Mouse (Mus musculus) heart, embryonic 10.5 days (tissue): ENCODE data around the gene Cwc22. TPM values are rescaled to one million over a fixed set of nuclear protein-coding genes. Genes with fewer than 3 reads are reported as not detected.

Source experiments
- DNase-seq: peaks from one replicate; pipeline ENCODE4 v3.0.0-alpha.2; 2017; ENCODE audit warnings: low spot score
- H3K27ac ChIP-seq: fragments of 300-500 bp; sonication (generic); 2 replicates; pipeline ENCODE4 v1.5.1; 2016; ENCODE audit warnings: mild to moderate bottlenecking
- H3K27me3 ChIP-seq: fragments of 300-500 bp; sonication (generic); 2 replicates; pipeline ENCODE4 v1.6.1; 2016; ENCODE audit warnings: mild to moderate bottlenecking; ENCODE audit not compliant: poor library complexity, insufficient read depth, severe bottlenecking
- H3K36me3 ChIP-seq: fragments of 300-500 bp; sonication (generic); 2 replicates; pipeline ENCODE4 v1.6.1; 2016; ENCODE audit warnings: mild to moderate bottlenecking, moderate library complexity
- H3K4me1 ChIP-seq: fragments of 300-500 bp; sonication (generic); 2 replicates; pipeline ENCODE4 v1.6.1; 2016; ENCODE audit warnings: mild to moderate bottlenecking
- H3K4me3 ChIP-seq: fragments of 300-500 bp; sonication (generic); 2 replicates; pipeline ENCODE4 v1.5.1; 2016; ENCODE audit warnings: mild to moderate bottlenecking, moderate library complexity
- H3K9me3 ChIP-seq: fragments of 300-500 bp; sonication (generic); 2 replicates; pipeline ENCODE4 v1.6.1; 2016; ENCODE audit warnings: mild to moderate bottlenecking, moderate library complexity
- WGBS: fragments of 180-500 bp; shearing (Covaris S2); methylation state at CpG from one replicate; pipeline ENCODE4 v1.1.7; 2016; 5-methylcytosine and 5-hydroxymethylcytosine counted together
- polyA plus RNA-seq: library from polyadenylated mRNA; unstranded; fragments of >200 nt; fragmentation: Nextera tagmentation; extraction: Ambion mirVana; gene quantifications from 2 replicates; pipeline ENCODE4 v1.2.1, GENCODE M21; 2016

Gene Cwc22
- polyA plus RNA-seq, 1 experiment from 2014 or later: 30.3 TPM

DNA sequence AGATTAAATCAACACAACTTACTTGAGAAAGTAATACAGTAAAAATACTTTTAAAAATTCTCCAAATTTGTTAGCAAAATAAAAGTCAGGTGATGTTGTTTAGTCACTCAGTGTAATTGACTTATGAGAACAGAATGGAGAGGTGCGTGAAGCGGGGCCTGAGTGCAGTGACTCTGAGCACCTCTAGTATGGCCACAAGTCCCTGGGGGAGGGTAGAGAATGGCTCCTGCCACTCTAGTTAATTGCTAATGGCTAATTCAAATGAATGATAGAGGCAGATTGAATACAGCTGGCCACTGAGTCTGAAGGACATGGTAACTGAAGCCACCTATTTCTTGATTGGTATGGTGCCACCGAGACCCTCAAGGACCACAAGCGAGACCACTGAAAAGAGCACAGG is 12.0 kb downstream of the Cwc22 start:
- H3K27ac ChIP-seq: no peak overlapping the region
- H3K36me3 ChIP-seq: peaks cover 72% of the 10 kb centered on the region
- H3K4me1 ChIP-seq: no peaks in the 10 kb centered on the region
- DNase-seq: no peak
- H3K9me3 ChIP-seq: no peaks in the 10 kb centered on the region
- H3K4me3 ChIP-seq: no peak overlapping the region
- 88% methylated on average over 4 of the region's 4 CpGs for whole genome bisulfite sequencing
- H3K27me3 ChIP-seq: no peaks in the 10 kb centered on the region

DNA sequence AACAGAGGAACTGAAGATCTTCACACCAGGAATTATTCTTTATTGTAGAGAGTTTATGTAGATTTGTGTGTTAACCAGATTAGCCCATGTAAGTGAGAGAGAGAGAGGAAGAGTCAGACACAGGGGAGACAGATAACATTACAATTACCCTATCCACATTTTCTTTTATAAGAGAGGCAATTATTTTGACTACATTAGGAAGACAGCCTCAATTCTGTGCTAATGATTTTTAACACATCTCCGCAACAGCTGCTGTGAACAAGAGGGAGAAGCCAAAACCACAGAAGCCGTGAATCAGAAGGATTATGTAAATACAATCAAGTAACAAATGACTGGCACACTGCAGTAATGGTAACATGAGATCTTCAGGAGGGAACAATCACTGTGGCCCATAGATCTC is 12.5 kb downstream of the Cwc22 start:
- WGBS: 87% methylated on average over 2 of the region's 2 CpGs
- Histone ChIP-seq H3K4me3 (no peak overlapping the region), H3K27ac (no peak overlapping the region), H3K4me1 (no peaks in the 10 kb centered on the region), H3K9me3 (no peaks in the 10 kb centered on the region), H3K27me3 (no peaks in the 10 kb centered on the region), H3K36me3 (peaks cover 77% of the 10 kb centered on the region)
- no peak for DNase-seq

DNA sequence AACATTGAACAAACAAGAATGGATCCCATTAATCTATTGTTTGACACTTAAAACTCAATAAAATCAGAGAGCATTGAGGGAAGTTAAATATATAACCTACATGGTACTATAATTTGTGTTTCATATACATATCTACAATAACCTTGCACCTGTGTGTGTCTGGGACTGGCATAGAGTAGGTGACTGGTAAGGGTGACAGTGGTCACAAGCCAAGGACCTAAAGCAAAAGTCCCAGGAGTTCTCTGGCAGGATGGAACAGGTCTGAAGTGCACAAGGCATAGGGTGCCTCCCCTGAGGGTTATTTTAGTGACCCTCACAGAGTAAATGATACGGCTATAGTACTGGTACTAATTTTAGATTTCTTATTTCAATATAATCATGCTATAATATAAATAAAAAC is 14.2 kb downstream of the Cwc22 start:
- 98% methylated on average over 1 of the region's 1 CpGs for WGBS
- H3K36me3 ChIP-seq: peaks cover 94% of the 10 kb centered on the region
- no peak for DNase-seq
- H3K9me3 ChIP-seq: no peaks in the 10 kb centered on the region
- H3K27me3 ChIP-seq: no peaks in the 10 kb centered on the region
- no peak overlapping the region for H3K27ac ChIP-seq
- no peak overlapping the region for H3K4me3 ChIP-seq
- H3K4me1 ChIP-seq: no peaks in the 10 kb centered on the region

DNA sequence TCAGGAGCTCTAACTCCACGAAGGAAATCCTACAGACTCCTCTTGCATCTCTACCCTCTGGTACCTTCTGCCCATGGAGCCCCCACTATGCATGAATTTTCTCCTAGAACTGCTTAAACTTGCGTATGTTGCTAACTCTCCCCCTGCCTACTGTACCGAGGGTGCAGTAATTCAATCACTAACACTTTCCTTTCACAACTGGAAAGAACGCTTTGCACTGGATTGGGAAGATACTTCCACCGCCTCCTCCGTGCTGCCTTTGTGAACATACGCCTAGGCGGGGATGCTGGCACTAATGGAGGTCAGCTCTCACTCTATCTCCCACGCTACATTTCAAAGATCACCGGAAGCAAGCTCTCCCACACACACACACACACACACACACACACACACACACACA is 17.8 kb downstream of the Cwc22 start:
- Histone ChIP-seq H3K4me1 (no peaks in the 10 kb centered on the region), H3K27ac (no peak overlapping the region), H3K9me3 (no peaks in the 10 kb centered on the region), H3K36me3 (peaks cover 82% of the 10 kb centered on the region), H3K27me3 (no peaks in the 10 kb centered on the region), H3K4me3 (no peak overlapping the region)
- 92% methylated on average over 10 of the region's 10 CpGs for WGBS
- DNase-seq: no peak

DNA sequence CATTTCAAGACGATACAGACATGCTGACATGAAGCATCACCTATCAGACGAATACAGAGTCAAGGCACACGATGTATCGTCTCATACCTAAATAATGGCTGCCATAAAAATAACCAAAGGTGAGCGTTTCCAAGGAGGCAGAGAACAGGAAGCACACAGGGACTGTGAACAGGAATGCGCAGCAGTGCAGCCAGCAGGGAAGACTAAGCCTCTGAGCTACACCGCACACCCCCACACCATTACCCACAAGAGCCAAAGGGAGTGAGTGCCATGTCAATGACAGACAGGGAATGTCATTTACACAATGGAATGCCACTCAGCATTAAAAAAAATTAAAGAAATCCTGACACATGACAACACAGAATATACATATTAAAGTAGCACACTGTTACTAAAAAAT is 19.7 kb downstream of the Cwc22 start:
- Histone ChIP-seq H3K4me3 (no peak overlapping the region), H3K27ac (no peak overlapping the region), H3K9me3 (no peaks in the 10 kb centered on the region), H3K27me3 (no peaks in the 10 kb centered on the region), H3K4me1 (no peaks in the 10 kb centered on the region), H3K36me3 (peaks cover 83% of the 10 kb centered on the region)
- WGBS: 93% methylated on average over 7 of the region's 7 CpGs
- no peak for DNase-seq

DNA sequence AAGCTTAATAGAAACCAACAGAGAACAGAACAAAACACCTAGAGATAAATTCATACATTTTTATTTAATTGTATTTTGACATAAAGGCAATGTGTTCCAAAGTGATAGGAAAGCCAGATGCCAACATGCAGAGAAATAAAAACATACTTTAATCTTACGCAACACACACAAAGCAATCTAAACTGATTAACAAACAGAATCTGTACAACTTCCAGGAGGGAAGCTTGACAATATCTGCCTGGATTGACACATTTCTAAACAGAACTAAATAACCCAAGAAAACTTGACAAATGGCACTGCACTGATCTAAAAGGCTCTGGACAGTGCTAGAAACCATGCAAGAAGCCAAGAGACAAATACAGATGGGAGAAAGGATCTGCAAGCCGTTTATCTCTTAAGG is 20.2 kb downstream of the Cwc22 start:
- 94% methylated on average over 2 of the region's 2 CpGs for WGBS

DNA sequence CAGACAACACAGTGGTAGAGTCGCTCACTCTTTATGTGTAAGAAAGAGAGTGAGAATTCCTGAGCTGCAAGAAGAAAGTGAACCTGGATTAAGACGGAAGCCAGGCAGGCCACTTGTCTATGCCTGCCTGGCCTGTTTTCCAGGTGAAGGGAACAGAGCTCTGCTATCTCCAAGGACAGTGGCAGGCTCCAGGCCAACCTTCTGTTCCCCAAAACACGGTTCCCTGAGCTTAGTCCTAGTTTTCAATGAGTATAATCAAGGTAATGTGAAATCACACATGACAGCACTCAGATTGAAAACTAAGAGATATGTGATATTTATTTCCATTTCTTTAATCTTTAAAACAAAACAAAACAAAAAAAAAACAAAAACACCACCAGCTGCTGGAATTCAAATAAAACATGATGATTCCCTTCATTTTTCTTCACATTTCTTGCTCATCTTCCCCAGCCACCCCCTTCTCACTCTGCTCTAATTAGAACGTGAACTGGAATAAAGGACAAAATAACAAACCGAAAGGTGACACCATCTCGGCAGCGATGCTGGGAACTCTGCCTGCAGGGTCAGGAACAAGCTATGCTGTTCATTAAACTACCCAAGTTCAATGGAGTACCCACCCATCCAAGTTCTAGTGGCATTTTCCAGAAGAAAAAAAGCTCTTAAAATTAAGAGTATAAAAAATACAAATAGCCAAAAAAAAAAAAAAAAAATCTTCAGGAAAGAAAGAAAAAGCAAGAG is 20.8 kb downstream of the Cwc22 start:
- peaks cover 83% of the 10 kb centered on the region for H3K36me3 ChIP-seq
- no peaks in the 10 kb centered on the region for H3K4me1 ChIP-seq
- WGBS: 79% methylated on average over 7 of the region's 7 CpGs
- H3K27ac ChIP-seq: no peak overlapping the region
- no peaks in the 10 kb centered on the region for H3K9me3 ChIP-seq
- H3K27me3 ChIP-seq: no peaks in the 10 kb centered on the region
- H3K4me3 ChIP-seq: no peak overlapping the region
- DNase-seq: no peak

More for the DNA sequence above, 20.2 kb downstream of the Cwc22 start:
- H3K36me3 ChIP-seq: peaks cover 83% of the 10 kb centered on the region
- H3K4me3 ChIP-seq: no peak overlapping the region
- no peaks in the 10 kb centered on the region for H3K4me1 ChIP-seq
- H3K9me3 ChIP-seq: no peaks in the 10 kb centered on the region
- no peak overlapping the region for H3K27ac ChIP-seq
- no peaks in the 10 kb centered on the region for H3K27me3 ChIP-seq
- DNase-seq: no peak

DNA sequence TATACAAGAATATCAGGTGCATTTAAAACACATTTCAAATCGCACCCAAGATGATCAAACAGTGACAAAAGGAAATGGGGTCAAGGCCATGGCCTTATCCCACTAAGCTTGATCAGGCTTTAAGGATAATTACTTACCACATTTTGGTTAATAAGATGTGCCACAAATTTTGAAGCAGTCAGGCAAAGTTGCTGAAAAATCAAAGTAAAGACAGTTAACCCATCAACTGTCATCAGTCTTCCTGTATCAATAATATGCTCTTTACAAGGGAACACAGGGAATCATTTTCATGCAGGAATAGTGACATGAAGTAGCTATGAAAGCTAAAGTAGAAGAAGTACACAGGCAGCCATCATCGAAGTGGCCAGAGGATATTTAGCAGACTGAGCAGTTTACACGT is 22.2 kb downstream of the Cwc22 start:
- Histone ChIP-seq H3K4me1 (no peaks in the 10 kb centered on the region), H3K4me3 (no peak overlapping the region), H3K9me3 (no peaks in the 10 kb centered on the region), H3K27me3 (no peaks in the 10 kb centered on the region), H3K36me3 (peaks cover 79% of the 10 kb centered on the region), H3K27ac (no peak overlapping the region)
- DNase-seq: no peak
- WGBS: 90% methylated on average over 3 of the region's 3 CpGs

DNA sequence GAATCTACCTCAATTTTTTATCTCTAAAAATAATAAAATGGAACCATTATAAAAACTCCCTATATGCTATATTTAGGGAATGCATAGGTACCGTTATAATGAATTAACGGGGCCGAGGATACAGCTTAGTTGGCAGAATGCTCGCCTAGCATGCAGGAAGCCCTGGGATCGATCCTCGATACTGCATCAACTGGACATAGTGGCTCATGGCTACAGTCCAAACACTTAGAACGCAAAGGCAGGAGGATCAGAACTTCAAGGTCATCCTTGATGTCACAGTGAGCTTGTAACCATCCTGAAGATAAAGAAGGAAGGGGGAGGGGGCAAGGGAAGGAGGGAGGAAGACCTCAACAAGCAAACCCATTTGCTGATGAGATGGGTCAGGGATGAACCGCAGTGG is 23.0 kb downstream of the Cwc22 start:
- WGBS: 95% methylated on average over 8 of the region's 8 CpGs
- Histone ChIP-seq H3K4me1 (no peaks in the 10 kb centered on the region), H3K27me3 (no peaks in the 10 kb centered on the region), H3K9me3 (no peaks in the 10 kb centered on the region), H3K4me3 (no peak overlapping the region), H3K36me3 (peaks cover 73% of the 10 kb centered on the region), H3K27ac (no peak overlapping the region)
- no peak for DNase-seq

DNA sequence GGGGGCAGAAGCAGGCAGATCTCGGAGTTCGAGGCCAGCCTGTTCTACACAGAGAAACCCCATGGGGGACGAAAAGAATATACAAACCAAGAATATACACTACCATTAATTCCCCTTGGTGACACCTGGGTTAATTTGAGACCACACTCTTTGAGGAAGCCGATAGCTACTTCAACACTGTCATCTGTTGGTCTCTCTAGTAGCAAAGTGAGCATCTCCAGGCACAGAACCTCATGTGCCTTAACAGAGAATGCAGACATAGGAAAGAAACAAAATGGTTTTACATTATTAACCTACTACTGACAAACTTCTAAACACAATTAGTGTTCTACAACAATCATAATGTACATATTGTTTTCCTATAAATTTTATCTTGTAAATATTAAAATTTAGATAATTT is 24.9 kb downstream of the Cwc22 start:
- H3K36me3 ChIP-seq: peaks cover 70% of the 10 kb centered on the region
- no peaks in the 10 kb centered on the region for H3K27me3 ChIP-seq

DNA sequence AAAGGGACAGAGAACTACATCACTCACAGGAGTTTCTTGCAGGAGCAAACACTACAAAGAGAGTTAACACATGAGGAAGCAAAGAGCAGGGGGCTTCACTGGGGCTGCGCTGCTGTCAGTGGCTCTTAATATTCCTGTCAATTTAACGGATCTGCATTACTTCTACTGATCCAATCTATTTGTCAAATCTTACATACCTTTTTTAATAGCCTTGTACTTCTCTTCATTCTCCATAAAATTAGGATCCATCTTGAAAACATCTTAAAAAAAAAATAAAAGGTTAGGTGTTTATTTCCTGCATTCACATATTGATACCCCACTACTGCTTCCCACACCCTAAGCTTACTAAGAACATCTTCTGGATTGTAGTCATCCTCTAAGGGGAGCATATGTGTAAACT is 25.6 kb downstream of the Cwc22 start:
- H3K27me3 ChIP-seq: no peaks in the 10 kb centered on the region
- WGBS: 88% methylated on average over 2 of the region's 2 CpGs
- H3K27ac ChIP-seq: no peak overlapping the region
- no peak for DNase-seq
- H3K4me1 ChIP-seq: no peaks in the 10 kb centered on the region
- H3K36me3 ChIP-seq: peaks cover 73% of the 10 kb centered on the region
- no peaks in the 10 kb centered on the region for H3K9me3 ChIP-seq
- H3K4me3 ChIP-seq: no peak overlapping the region

More for the DNA sequence above, 24.9 kb downstream of the Cwc22 start:
- WGBS: 94% methylated on average over 4 of the region's 4 CpGs
- no peaks in the 10 kb centered on the region for H3K4me1 ChIP-seq
- no peaks in the 10 kb centered on the region for H3K9me3 ChIP-seq
- no peak for DNase-seq
- H3K27ac ChIP-seq: no peak overlapping the region
- no peak overlapping the region for H3K4me3 ChIP-seq

DNA sequence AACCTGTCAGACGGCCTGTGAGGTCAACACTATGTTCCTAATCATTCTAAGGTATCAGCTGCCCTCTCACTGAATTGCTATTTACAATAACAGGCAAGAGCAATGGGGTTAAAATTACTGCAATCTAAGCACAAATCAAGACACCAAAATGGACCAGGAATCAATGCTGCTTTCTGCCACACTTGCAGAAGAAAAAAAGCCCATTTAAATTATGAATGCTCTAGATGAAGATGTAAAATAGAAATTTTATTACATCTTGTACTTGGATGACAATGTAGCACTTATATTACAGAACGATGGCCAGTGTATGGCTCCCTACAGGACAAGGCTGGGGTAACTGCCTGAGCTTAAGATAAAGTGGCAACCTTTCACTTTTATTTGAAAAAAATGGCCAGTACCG is 27.7 kb downstream of the Cwc22 start:
- Histone ChIP-seq H3K4me1 (no peaks in the 10 kb centered on the region), H3K27me3 (no peaks in the 10 kb centered on the region), H3K9me3 (no peaks in the 10 kb centered on the region), H3K36me3 (peaks cover 80% of the 10 kb centered on the region), H3K4me3 (no peak overlapping the region), H3K27ac (no peak overlapping the region)
- no peak for DNase-seq
- WGBS: 82% methylated on average over 3 of the region's 3 CpGs

DNA sequence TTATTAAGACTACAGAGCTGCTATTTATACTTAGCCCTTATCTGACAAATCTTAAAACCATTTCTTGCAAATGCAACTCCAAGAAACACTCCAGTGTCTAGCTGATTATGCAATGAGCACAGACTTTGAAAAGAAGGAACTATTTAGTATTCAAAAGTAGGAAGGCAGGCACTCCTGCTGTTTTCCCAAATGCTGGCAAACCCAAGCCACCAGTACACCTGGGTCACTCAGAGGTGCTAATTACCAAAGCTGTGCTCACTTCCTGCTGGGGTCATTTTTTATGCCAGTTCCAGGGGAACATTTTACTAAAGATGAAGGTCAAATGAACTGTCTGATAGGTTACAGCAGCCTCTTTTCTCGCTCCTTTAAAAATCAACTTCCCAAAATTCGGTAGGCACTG is 28.2 kb downstream of the Cwc22 start:
- Histone ChIP-seq H3K9me3 (no peaks in the 10 kb centered on the region), H3K27me3 (no peaks in the 10 kb centered on the region), H3K4me3 (no peak overlapping the region), H3K36me3 (peaks cover 79% of the 10 kb centered on the region), H3K27ac (no peak overlapping the region), H3K4me1 (no peaks in the 10 kb centered on the region)
- DNase-seq: no peak
- 85% methylated on average over 2 of the region's 2 CpGs for WGBS

DNA sequence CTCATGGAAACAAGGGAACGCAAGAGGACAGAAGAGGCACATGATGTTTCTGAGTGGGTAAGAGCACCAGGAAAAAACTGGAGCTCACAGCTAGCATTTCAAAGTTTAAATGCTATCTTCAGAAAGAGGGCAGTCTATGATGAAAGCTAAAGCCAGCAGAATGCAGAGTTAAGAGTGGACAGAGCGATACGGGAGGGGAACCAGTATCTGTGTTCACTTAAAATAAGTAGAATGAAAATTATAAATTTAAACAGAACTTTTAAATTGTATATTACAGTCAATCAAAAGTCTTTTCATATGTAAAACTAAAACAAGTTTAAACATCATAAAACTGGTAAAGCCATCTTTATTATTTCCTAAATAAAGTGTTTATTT is 28.8 kb downstream of the Cwc22 start:
- Histone ChIP-seq H3K4me3 (no peak overlapping the region), H3K9me3 (no peaks in the 10 kb centered on the region), H3K4me1 (no peaks in the 10 kb centered on the region), H3K27ac (no peak overlapping the region), H3K27me3 (no peaks in the 10 kb centered on the region), H3K36me3 (peaks cover 80% of the 10 kb centered on the region)
- WGBS: 96% methylated on average over 3 of the region's 3 CpGs
- no peak for DNase-seq
